ENCODE assay signal across 8 mouse cellular contexts in the genomic region with DNA sequence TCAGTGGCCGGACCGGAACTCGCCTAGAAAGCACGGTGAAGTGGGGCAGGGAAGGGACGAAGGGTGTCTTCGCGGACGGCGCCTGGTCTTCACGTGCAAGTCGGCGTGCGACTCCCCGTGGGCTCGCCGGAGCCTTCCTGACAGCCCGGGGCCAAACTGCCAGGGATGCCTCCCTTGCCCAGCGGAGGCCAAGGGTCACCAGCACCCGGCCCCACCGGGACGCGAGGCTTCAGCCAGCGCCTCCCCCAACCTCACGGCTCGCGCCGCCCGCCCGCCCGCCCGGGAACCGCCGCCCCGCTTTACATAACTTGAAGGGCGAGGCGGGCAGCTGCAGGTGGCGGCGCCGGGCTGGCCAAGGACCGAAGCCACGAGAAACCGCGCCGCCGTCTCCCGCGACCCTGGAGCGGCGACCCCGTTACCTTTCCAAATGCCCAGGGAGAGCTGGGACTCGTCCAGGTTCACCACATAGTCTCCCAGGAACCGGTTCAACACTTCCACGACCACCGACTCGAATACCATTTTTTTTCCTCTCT. TPM values are rescaled to one million over a fixed set of nuclear protein-coding genes. Genes with fewer than 3 reads are reported as not detected.
DNase-seq lines count a peak whose midpoint lies in the region; ATAC-seq and TF ChIP-seq lines count a peak whose summit lies in the region.

No protein-coding gene starts in this region.

- H3K27me3 ChIP-seq in embryonic facial prominence, embryonic 14.5 days (replicated peaks; ENCODE audit: control insufficient read depth, insufficient read depth, low read length) = peaks cover 7% of the 10 kb centered on the region
- H3K27me3 ChIP-seq in heart, embryonic 14.5 days (ENCODE audit: control insufficient read depth, insufficient read depth, low read length) = peaks cover 8% of the 10 kb centered on the region; the same call in 1 of the 2 replicates

- H3K27ac ChIP-seq in embryonic facial prominence, embryonic 14.5 days (replicated peaks; ENCODE audit: low read depth, low read length) = no peak overlapping the region
- H3K27ac ChIP-seq in heart, embryonic 14.5 days (replicated peaks in 1 of 2; ENCODE audit: control insufficient read depth in 1 of 2, insufficient read depth in 1 of 2, low read depth in 2 of 2, low read length in 2 of 2) = 0 out of 4 replicates have a peak overlapping the region, but pooled peaks have one; percentile 1 to 28

- peak overlapping the region; percentile 69 for H3K9ac ChIP-seq in embryonic facial prominence, embryonic 14.5 days (ENCODE audit: low read depth, low read length)
- peak overlapping the region; percentile 76 for H3K9ac ChIP-seq in heart, embryonic 14.5 days (ENCODE audit: low read length)

- H3K4me1 ChIP-seq in embryonic facial prominence, embryonic 14.5 days (ENCODE audit: control insufficient read depth, insufficient read depth, low read length) = peaks cover 7% of the 10 kb centered on the region; the same call in 1 of the 2 replicates
- peaks cover 0 to 4% of the 10 kb centered on the region in 2 experiments; a peak in 1 of 4 replicates for H3K4me1 ChIP-seq in heart, embryonic 14.5 days (ENCODE audit: control insufficient read depth in 2 of 2, insufficient read depth in 2 of 2, low read length in 2 of 2)
- peaks cover 5% of the 10 kb centered on the region; the same call in 1 of the 2 replicates for H3K4me1 ChIP-seq in lung, adult 2 months (ENCODE audit: control insufficient read depth, insufficient read depth, low read length)

- H3K9me3 ChIP-seq in embryonic facial prominence, embryonic 14.5 days (ENCODE audit: control insufficient read depth, low read length) = no peaks in the 10 kb centered on the region
- H3K9me3 ChIP-seq in heart, embryonic 14.5 days (ENCODE audit: control insufficient read depth, low read length) = no peaks in the 10 kb centered on the region

- peak overlapping the region; percentile 73 for H3K4me3 ChIP-seq in embryonic facial prominence, embryonic 14.5 days (ENCODE audit: low read depth, low read length)
- H3K4me3 ChIP-seq in heart, embryonic 14.5 days (ENCODE audit: control insufficient read depth in 1 of 2, insufficient read depth in 1 of 2, low read depth in 1 of 2, low read length in 2 of 2) = peak overlapping the region; percentile 67 to 72
- peak overlapping the region; percentile 94 for H3K4me3 ChIP-seq in lung, adult 2 months (replicated peaks; ENCODE audit: extremely low read depth, low read depth, low read length)

- ATAC-seq in embryonic facial prominence, embryonic 14.5 days (ENCODE audit: low read depth) = peak; percentile 38
- ATAC-seq in heart, embryonic 14.5 days (ENCODE audit: insufficient number of reproducible peaks, insufficient read depth, low FRiP score, low read depth) = peak; percentile 58

- no peaks in the 10 kb centered on the region for H3K36me3 ChIP-seq in embryonic facial prominence, embryonic 14.5 days (ENCODE audit: control insufficient read depth, insufficient read depth, low read length)
- no peaks in the 10 kb centered on the region for H3K36me3 ChIP-seq in heart, embryonic 14.5 days (ENCODE audit: control insufficient read depth, insufficient read depth, low read length)

- no peak for TF ChIP-seq POLR2A in lung, adult 2 months (IDR thresholded peaks at IDR 0.05; ENCODE audit: borderline replicate concordance, extremely low read depth, low read depth, low read length)

- peak; percentile 57 to 60 for DNase-seq in B cell, adult 2 months
- peak; percentile 53 for DNase-seq in ZHBTc4 (ENCODE audit: low read depth, low spot score)
- peak; percentile 8 for DNase-seq in embryonic facial prominence, embryonic 14.5 days (ENCODE audit: low spot score)
- DNase-seq in kidney, postnatal 10 days = peak; percentile 73
- DNase-seq in lung, adult 2 months = peak; percentile 66
- DNase-seq in ovary, postnatal 10 days (ENCODE audit: low spot score) = peak; percentile 18
- peak; percentile 37 for DNase-seq in yolk sac, embryonic 10.5 days (ENCODE audit: low spot score)

- WGBS in embryonic facial prominence, embryonic 14.5 days = 0% methylated on average over 18 of the region's 55 CpGs
- under 1% methylated on average over 55 of the region's 55 CpGs for WGBS in heart, embryonic 14.5 days
- WGBS in lung, adult 2 months = under 1% methylated on average over 55 of the region's 55 CpGs

- H3K4me2 ChIP-seq in embryonic facial prominence, embryonic 14.5 days (ENCODE audit: low read depth, low read length) = peak overlapping the region; percentile 99
- peak overlapping the region; percentile 82 for H3K4me2 ChIP-seq in heart, embryonic 14.5 days (ENCODE audit: low read length)

- TF ChIP-seq CTCF in lung, adult 2 months (IDR thresholded peaks at IDR 0.05; ENCODE audit: insufficient read depth, low read length) = no peak

RNA-seq across cellular contexts. Expression of a gene that starts 0.4 kb away (rescaled TPM):
- 9.5 and 9.8 TPM in 2 replicates for polyA plus RNA-seq in embryonic facial prominence, embryonic 14.5 days (2014; fragmentation: Nextera tagmentation; extraction: Ambion mirVana)
- polyA plus RNA-seq in heart, embryonic 14.5 days (2014; fragmentation: Nextera tagmentation; extraction: Ambion mirVana) = 10.7 and 11.3 TPM in 2 replicates
- 1.8 and 4.1 TPM in 2 replicates for polyA plus RNA-seq in lung, adult 2 months (2012; rRNA removed)

Comparison
In these comparisons a context has a peak if more than half of its experiments do, and no peak if none do; other contexts are left out.
1. DNase-seq: peak in every context shown above with its lines; median percentile 73 in kidney, postnatal 10 days; 66 in lung, adult 2 months; 58 in B cell, adult 2 months; 53 in ZHBTc4; 37 in yolk sac, embryonic 10.5 days; 18 in ovary, postnatal 10 days; 8 in embryonic facial prominence, embryonic 14.5 days.